In genomic region chr13:45749937-45750336, GRCm38 (mm10) we compare ENCODE assay signal across 11 mouse cellular contexts.
DNase-seq lines count a peak whose midpoint lies in the region; ATAC-seq and TF ChIP-seq lines count a peak whose summit lies in the region.
"Had no signal": no experiment of that assay in that cellular context is flagged by ENCODE, and none has a peak within 500 bp of the region (broad histone marks: within the 10 kb centered on the region; RNA-seq: fewer than 3 reads in every experiment).

No protein-coding gene starts in this region.

- WGBS in kidney, adult 2 months: 66% methylated on average over 1 of the region's 1 CpGs
- 62% methylated on average over 1 of the region's 1 CpGs for WGBS in kidney, embryonic 14.5 days
- WGBS in heart, embryonic 12.5 days: 21% methylated on average over 1 of the region's 1 CpGs
- 77% methylated on average over 1 of the region's 1 CpGs for WGBS in limb, embryonic 10.5 days

- DNase-seq in kidney, adult 2 months: peak; percentile 52
- DNase-seq in R1 (ENCODE audit: low read depth, low spot score): peak; percentile 63
- DNase-seq in limb, embryonic 10.5 days (ENCODE audit: low spot score): no peak
- DNase-seq in cerebellum, adult 9-10 months: no peak
- DNase-seq in gastrocnemius, postnatal 25 days: no peak
- DNase-seq in cerebellum, postnatal 36 days: no peak
- DNase-seq: adrenal gland, postnatal 14 days; liver had no signal

- H3K4me1 ChIP-seq in kidney, adult 2 months (ENCODE audit: control insufficient read depth, insufficient read depth, low read length): peaks cover 9% of the 10 kb centered on the region; the same call in 1 of the 2 replicates
- H3K4me1 ChIP-seq in kidney, embryonic 14.5 days (ENCODE audit: control insufficient read depth, insufficient read depth, low read length): peaks cover 18% of the 10 kb centered on the region; the same call in 1 of the 2 replicates
- peaks cover 25% of the 10 kb centered on the region for H3K4me1 ChIP-seq in heart, embryonic 12.5 days (replicated peaks)
- peaks cover 25% of the 10 kb centered on the region for H3K4me1 ChIP-seq in limb, embryonic 10.5 days

- TF ChIP-seq POLR2A in kidney, adult 2 months (IDR thresholded peaks at IDR 0.05; ENCODE audit: low read depth, low read length): no peak

- no peak for TF ChIP-seq CTCF in kidney, adult 2 months (conservative IDR thresholded peaks at IDR 0.05; ENCODE audit: insufficient read depth, insufficient read length, low read depth, low read length)

- no peaks in the 10 kb centered on the region for H3K36me3 ChIP-seq in kidney, adult 2 months (ENCODE audit: control insufficient read depth, insufficient read depth, low read length)
- H3K36me3 ChIP-seq in kidney, embryonic 14.5 days (ENCODE audit: control insufficient read depth, insufficient read depth, low read length): no peaks in the 10 kb centered on the region
- H3K36me3 ChIP-seq in heart, embryonic 12.5 days: no peaks in the 10 kb centered on the region
- H3K36me3 ChIP-seq in limb, embryonic 10.5 days: no peaks in the 10 kb centered on the region
- H3K36me3 ChIP-seq: intestine, embryonic 15.5 days had no signal

- peak overlapping the region; percentile 62; the same call in 1 of the 2 replicates for H3K27ac ChIP-seq in kidney, adult 2 months (ENCODE audit: insufficient read depth, low read depth, low read length)
- H3K27ac ChIP-seq in kidney, embryonic 14.5 days (ENCODE audit: low read depth, low read length): no peak overlapping the region
- H3K27ac ChIP-seq in heart, embryonic 12.5 days (ENCODE audit: poor library complexity, severe bottlenecking): peak overlapping the region; percentile 44; the same call in 1 of the 2 replicates
- 0 out of 2 replicates have a peak overlapping the region, but pooled peaks have one; percentile 53 for H3K27ac ChIP-seq in limb, embryonic 10.5 days
- H3K27ac ChIP-seq: intestine, embryonic 15.5 days had no signal

- H3K27me3 ChIP-seq in kidney, adult 2 months (replicated peaks; ENCODE audit: control insufficient read depth, insufficient read depth, low read length): no peaks in the 10 kb centered on the region
- no peaks in the 10 kb centered on the region for H3K27me3 ChIP-seq in kidney, embryonic 14.5 days (ENCODE audit: control insufficient read depth, insufficient read depth, low read length)
- H3K27me3 ChIP-seq in heart, embryonic 12.5 days (replicated peaks): no peaks in the 10 kb centered on the region
- no peaks in the 10 kb centered on the region for H3K27me3 ChIP-seq in limb, embryonic 10.5 days (ENCODE audit: low read depth, poor library complexity, severe bottlenecking)
- H3K27me3 ChIP-seq: intestine, embryonic 15.5 days had no signal

- no peak overlapping the region for H3K9ac ChIP-seq in kidney, embryonic 14.5 days (ENCODE audit: low read depth, low read length)
- H3K9ac ChIP-seq in heart, embryonic 12.5 days: no peak overlapping the region
- H3K9ac ChIP-seq: intestine, embryonic 15.5 days had no signal

- H3K4me3 ChIP-seq in kidney, adult 2 months (ENCODE audit: insufficient read depth, low read depth, low read length): no peak overlapping the region
- no peak overlapping the region for H3K4me3 ChIP-seq in kidney, embryonic 14.5 days (ENCODE audit: low read length)
- H3K4me3 ChIP-seq in heart, embryonic 12.5 days: no peak overlapping the region
- no peak overlapping the region for H3K4me3 ChIP-seq in limb, embryonic 10.5 days
- H3K4me3 ChIP-seq: intestine, embryonic 15.5 days had no signal

- H3K9me3 ChIP-seq in kidney, embryonic 14.5 days (ENCODE audit: control insufficient read depth, low read length): no peaks in the 10 kb centered on the region
- no peaks in the 10 kb centered on the region for H3K9me3 ChIP-seq in heart, embryonic 12.5 days (replicated peaks)
- no peaks in the 10 kb centered on the region for H3K9me3 ChIP-seq in limb, embryonic 10.5 days (replicated peaks)
- H3K9me3 ChIP-seq: intestine, embryonic 15.5 days had no signal

- H3K4me2 ChIP-seq in kidney, embryonic 14.5 days (replicated peaks; ENCODE audit: low read depth, low read length): no peak overlapping the region
- H3K4me2 ChIP-seq in heart, embryonic 12.5 days: no peak overlapping the region
- H3K4me2 ChIP-seq: intestine, embryonic 15.5 days had no signal

- no peak for ATAC-seq in kidney, embryonic 14.5 days (ENCODE audit: low FRiP score, low TSS enrichment)
- ATAC-seq in heart, embryonic 12.5 days (ENCODE audit: insufficient number of reproducible peaks, low FRiP score): peak; percentile 45; the same call in 1 of the 2 replicates

Comparison
In these comparisons a context has a peak if more than half of its experiments do, and no peak if none do; other contexts are left out.
1. DNase-seq: peak in kidney, adult 2 months (single experiment) and R1 (single experiment); none in limb, embryonic 10.5 days (single experiment), cerebellum, adult 9-10 months (single experiment), gastrocnemius, postnatal 25 days (single experiment) and cerebellum, postnatal 36 days (0 of 2).